Mouse (Mus musculus) megakaryocyte, embryonic 14.5 days (primary cell): ENCODE results near the gene Dph1. TPM values are rescaled to one million over a fixed set of nuclear protein-coding genes. Genes with fewer than 3 reads are reported as not detected.

Experiments
- H3K27me3 ChIP-seq: replicated peaks from 2 replicates; pipeline ENCODE3; 2012; ENCODE audit warnings: inconsistent platforms
- H3K36me3 ChIP-seq: replicated peaks from 2 replicates; pipeline ENCODE3; 2012; ENCODE audit warnings: low read length, inconsistent platforms, mixed read lengths
- H3K4me1 ChIP-seq: 2 replicates; pipeline ENCODE4 v1.6.1; 2012; ENCODE audit warnings: inconsistent platforms
- H3K4me3 ChIP-seq: replicated peaks from 2 replicates; pipeline ENCODE3; 2012; ENCODE audit warnings: moderate library complexity, mild to moderate bottlenecking, inconsistent platforms
- H3K9me3 ChIP-seq: 2 replicates; pipeline ENCODE4 v1.6.1; 2012; ENCODE audit warnings: inconsistent platforms
- FLI1 ChIP-seq: IDR thresholded peaks from 2 replicates; pipeline ENCODE4 v1.6.1; 2012; ENCODE audit warnings: low read length, inconsistent platforms, mixed read lengths
- GATA1 ChIP-seq: IDR thresholded peaks from 3 replicates; pipeline ENCODE4 v1.6.1; 2012; ENCODE audit warnings: mixed read lengths, low read length, inconsistent platforms, borderline replicate concordance
- polyA plus RNA-seq: library from polyadenylated mRNA; stranded (reverse); fragments of >175 nt; gene quantifications from 2 replicates; pipeline ENCODE4 v1.2.3, GENCODE M21; 2012; ENCODE audit warnings: low replicate concordance; ENCODE audit not compliant: insufficient read depth

Dph1 gene
- polyA plus RNA-seq, 1 experiment, result 19.5 TPM

- peaks cover 66% of the 10 kb centered on the region for H3K27me3 ChIP-seq
- peak overlapping the region; percentile 91 for H3K4me3 ChIP-seq
- TF ChIP-seq GATA1 (no peak), FLI1 (no peak)
- H3K36me3 ChIP-seq, result no peaks in the 10 kb centered on the region
- H3K9me3 ChIP-seq, result no peaks in the 10 kb centered on the region
- peaks cover 95% of the 10 kb centered on the region for H3K4me1 ChIP-seq
Measured at GRCm38 (mm10) chr11:75194121-75194849, 3.2 kb upstream of the Dph1 start.

- H3K36me3 ChIP-seq, result no peaks in the 10 kb centered on the region
- TF ChIP-seq FLI1 (no peak), GATA1 (no peak)
- peaks cover 59% of the 10 kb centered on the region for H3K27me3 ChIP-seq
- no peaks in the 10 kb centered on the region for H3K9me3 ChIP-seq
- peak within 1 kb of the TSS; percentile 91 for H3K4me3 ChIP-seq
- peaks cover 97% of the 10 kb centered on the region for H3K4me1 ChIP-seq
Measured at GRCm38 (mm10) chr11:75193256-75194071, 2.4 kb upstream of the Dph1 start, which contains the start of gene Rtn4rl1. Gene Rtn4rl1, plus strand, starts transcription at chr11:75193783.

- Histone ChIP-seq H3K9me3 (no peaks in the 10 kb centered on the region), H3K36me3 (no peaks in the 10 kb centered on the region), H3K27me3 (peaks cover 58% of the 10 kb centered on the region), H3K4me3 (peak overlapping the region; percentile 91), H3K4me1 (peaks cover 91% of the 10 kb centered on the region)
- TF ChIP-seq GATA1, result no peak
- TF ChIP-seq FLI1, result no peak
Measured at GRCm38 (mm10) chr11:75192336-75193214, 1.5 kb upstream of the Dph1 start.

- Histone ChIP-seq H3K9me3 (no peaks in the 10 kb centered on the region), H3K4me3 (no peak overlapping the region), H3K36me3 (no peaks in the 10 kb centered on the region), H3K4me1 (peaks cover 85% of the 10 kb centered on the region), H3K27me3 (peaks cover 53% of the 10 kb centered on the region)
- no peak for TF ChIP-seq FLI1
- TF ChIP-seq GATA1, result no peak
Measured at GRCm38 (mm10) chr11:75191841-75192240, 800 bp upstream of the Dph1 start.

GRCm38 (mm10) chr11:75190371-75190724 is 693 bp downstream of the Dph1 start:
- H3K36me3 ChIP-seq, result peaks cover 6% of the 10 kb centered on the region
- H3K4me3 ChIP-seq, result peak overlapping the region; percentile 97
- H3K4me1 ChIP-seq, result peaks cover 70% of the 10 kb centered on the region
- no peak for TF ChIP-seq FLI1
- TF ChIP-seq GATA1, result no peak
- H3K9me3 ChIP-seq, result no peaks in the 10 kb centered on the region
- peaks cover 42% of the 10 kb centered on the region for H3K27me3 ChIP-seq

GRCm38 (mm10) chr11:75189713-75190370 is 1.2 kb downstream of the Dph1 start:
- TF ChIP-seq FLI1 (no peak), GATA1 (no peak)
- peaks cover 37% of the 10 kb centered on the region for H3K27me3 ChIP-seq
- peaks cover 65% of the 10 kb centered on the region for H3K4me1 ChIP-seq
- H3K36me3 ChIP-seq, result peaks cover 11% of the 10 kb centered on the region
- peak overlapping the region; percentile 97 for H3K4me3 ChIP-seq
- H3K9me3 ChIP-seq, result no peaks in the 10 kb centered on the region

- no peaks in the 10 kb centered on the region for H3K27me3 ChIP-seq
- TF ChIP-seq FLI1 (no peak), GATA1 (no peak)
- H3K4me3 ChIP-seq, result no peak overlapping the region
- H3K36me3 ChIP-seq, result peaks cover 57% of the 10 kb centered on the region
- peaks cover 18% of the 10 kb centered on the region for H3K4me1 ChIP-seq
- H3K9me3 ChIP-seq, result no peaks in the 10 kb centered on the region
Measured at GRCm38 (mm10) chr11:75184986-75185385, 6.1 kb downstream of the Dph1 start.

- Histone ChIP-seq H3K27me3 (no peaks in the 10 kb centered on the region), H3K9me3 (no peaks in the 10 kb centered on the region), H3K36me3 (peaks cover 57% of the 10 kb centered on the region), H3K4me1 (peaks cover 17% of the 10 kb centered on the region), H3K4me3 (no peak overlapping the region)
- no peak for TF ChIP-seq GATA1
- TF ChIP-seq FLI1, result no peak
Measured at GRCm38 (mm10) chr11:75184573-75184972, 6.5 kb downstream of the Dph1 start.

GRCm38 (mm10) chr11:75183917-75184570 is 7.0 kb downstream of the Dph1 start:
- Histone ChIP-seq H3K36me3 (peaks cover 57% of the 10 kb centered on the region), H3K4me1 (peaks cover 17% of the 10 kb centered on the region), H3K9me3 (no peaks in the 10 kb centered on the region), H3K27me3 (no peaks in the 10 kb centered on the region), H3K4me3 (no peak overlapping the region)
- TF ChIP-seq GATA1 (no peak), FLI1 (no peak)
